Mouse (Mus musculus): ENCODE data around the gene Rnf38. TPM values are rescaled to one million over a fixed set of nuclear protein-coding genes. Genes with fewer than 3 reads are reported as not detected.

Gene Rnf38
- total and polyA plus RNA-seq, 3 experiments, result 6.8 to 22.8 TPM; not detected in 1

DNA sequence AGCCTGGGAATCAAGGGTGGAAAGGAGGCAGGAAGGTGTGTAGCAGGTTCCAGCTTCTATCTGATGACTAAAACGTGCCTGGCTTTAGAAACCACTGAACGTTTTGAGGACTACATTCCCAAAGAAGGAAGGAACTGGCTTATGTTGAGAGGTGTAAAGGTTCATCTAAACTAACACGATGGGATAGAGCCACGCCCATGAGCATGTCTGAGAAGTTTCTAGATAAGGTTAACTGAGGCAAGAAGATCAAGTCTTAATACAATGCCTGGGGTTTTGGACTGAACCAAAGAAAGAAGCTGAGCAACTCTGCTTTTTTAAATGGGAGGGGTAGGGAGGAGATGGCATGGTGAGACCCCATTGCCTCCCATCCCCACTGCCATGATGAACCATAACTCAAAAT lies 78.7 kb downstream of the Rnf38 start:
- H3K9ac ChIP-seq (ENCODE audit: control insufficient read depth, low read depth, low read length, poor library complexity, severe bottlenecking), result no peak overlapping the region
- H3K27ac ChIP-seq (ENCODE audit: control insufficient read depth, low read depth, low read length), result peak overlapping the region; percentile 12; the same call in 1 of the 2 replicates
- peaks cover 5 to 12% of the 10 kb centered on the region in 2 experiments; a peak in 3 of 4 replicates for H3K4me1 ChIP-seq (ENCODE audit: control insufficient read depth in 1 of 2, insufficient read depth in 2 of 2, low read length in 2 of 2)
- peaks cover 2% of the 10 kb centered on the region; the same call in 1 of the 2 replicates for H3K79me2 ChIP-seq (ENCODE audit: control insufficient read depth, insufficient read depth, low read length, poor library complexity)
- no peaks in the 10 kb centered on the region for H3K27me3 ChIP-seq (ENCODE audit: control insufficient read depth in 1 of 2, insufficient read depth in 2 of 2, low read length in 2 of 2)
- peak; percentile 57 for DNase-seq (ENCODE audit: low read depth, low spot score)
- H3K9me3 ChIP-seq (replicated peaks; ENCODE audit: insufficient read depth, low read length), result no peaks in the 10 kb centered on the region
- H3K36me3 ChIP-seq (ENCODE audit: control insufficient read depth in 1 of 2, insufficient read depth in 2 of 2, low read length in 2 of 2), result peaks cover 8 to 27% of the 10 kb centered on the region in 2 experiments
- H3K4me3 ChIP-seq (ENCODE audit: control insufficient read depth in 1 of 2, insufficient read depth in 1 of 2, low read depth in 2 of 2, low read length in 2 of 2), result no peak overlapping the region
- TF ChIP-seq GATA1 (IDR thresholded peaks at IDR 0.05; ENCODE audit: low read depth, low read length) (0 out of 2 replicates have a peak, but pooled peaks have one; percentile 26), TCF12 (IDR thresholded peaks at IDR 0.05; ENCODE audit: low read depth, low read length) (no peak), SIN3A (IDR thresholded peaks at IDR 0.05; ENCODE audit: low read length) (0 out of 2 replicates have a peak, but pooled peaks have one; percentile 5)

DNA sequence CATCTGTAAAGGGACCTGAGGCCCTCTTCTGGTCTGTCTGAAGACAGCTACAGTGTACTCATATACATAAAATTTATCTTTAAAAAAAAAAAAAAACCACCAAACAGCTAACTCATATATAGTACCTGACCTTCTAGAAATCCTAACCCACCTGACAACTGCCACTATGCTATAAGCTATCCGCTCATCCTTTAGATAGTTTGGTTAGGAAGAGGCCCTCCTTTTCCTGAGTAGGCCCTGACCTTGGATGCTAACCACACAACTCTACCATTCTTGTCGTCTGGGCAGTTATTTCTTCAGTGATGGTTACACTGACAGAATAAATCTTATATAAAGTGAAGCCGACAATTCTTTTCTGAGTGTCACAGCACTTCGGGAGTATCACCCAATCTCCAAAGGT lies 80.7 kb downstream of the Rnf38 start:
- Histone ChIP-seq H3K4me1 (ENCODE audit: control insufficient read depth in 1 of 2, insufficient read depth in 2 of 2, low read length in 2 of 2) (peaks cover 4 to 11% of the 10 kb centered on the region in 2 experiments; a peak in 3 of 4 replicates), H3K9ac (ENCODE audit: control insufficient read depth, low read depth, low read length, poor library complexity, severe bottlenecking) (no peak overlapping the region), H3K36me3 (ENCODE audit: control insufficient read depth in 1 of 2, insufficient read depth in 2 of 2, low read length in 2 of 2) (peaks cover 20 to 27% of the 10 kb centered on the region in 2 experiments), H3K27ac (ENCODE audit: control insufficient read depth, low read depth, low read length) (no peak overlapping the region), H3K4me3 (ENCODE audit: control insufficient read depth in 1 of 2, insufficient read depth in 1 of 2, low read depth in 2 of 2, low read length in 2 of 2) (no peak overlapping the region), H3K9me3 (replicated peaks; ENCODE audit: insufficient read depth, low read length) (no peaks in the 10 kb centered on the region), H3K79me2 (ENCODE audit: control insufficient read depth, insufficient read depth, low read length, poor library complexity) (peaks cover 2% of the 10 kb centered on the region; the same call in 1 of the 2 replicates), H3K27me3 (ENCODE audit: control insufficient read depth in 1 of 2, insufficient read depth in 2 of 2, low read length in 2 of 2) (no peaks in the 10 kb centered on the region)
- peak; percentile 57; the same call in 1 of the 2 replicates for TF ChIP-seq ZNF384 (IDR thresholded peaks at IDR 0.05; ENCODE audit: low read depth, low read length)
- TF ChIP-seq ELF1 (IDR thresholded peaks at IDR 0.05; ENCODE audit: low read depth, low read length), result no peak
- no peak for DNase-seq (ENCODE audit: low read depth, low spot score)

DNA sequence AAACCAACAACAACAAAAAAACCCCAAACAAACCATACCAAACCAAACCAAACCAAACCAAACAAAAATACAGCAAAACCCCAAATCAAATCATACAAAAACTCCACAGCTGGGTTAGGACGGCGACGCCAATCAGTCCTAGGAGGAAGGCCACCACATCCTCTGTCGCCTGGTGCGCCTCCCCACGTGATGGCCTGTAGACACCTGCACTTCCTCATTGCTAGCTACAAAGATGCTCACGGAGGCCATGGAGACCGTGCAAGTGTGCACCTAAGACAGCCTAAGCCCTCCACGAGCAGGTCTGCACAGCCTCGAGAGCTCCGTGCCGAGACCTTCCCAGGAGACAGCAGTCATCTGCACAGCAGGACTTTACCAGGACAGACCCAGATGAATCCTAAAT lies 106.8 kb downstream of the Rnf38 start:
- Histone ChIP-seq H3K27me3 (ENCODE audit: control insufficient read depth in 1 of 2, insufficient read depth in 2 of 2, low read length in 2 of 2) (no peaks in the 10 kb centered on the region), H3K4me3 (ENCODE audit: control insufficient read depth in 1 of 2, insufficient read depth in 1 of 2, low read depth in 2 of 2, low read length in 2 of 2) (no peak overlapping the region), H3K79me2 (ENCODE audit: control insufficient read depth, insufficient read depth, low read length, poor library complexity) (no peaks in the 10 kb centered on the region), H3K9me3 (replicated peaks; ENCODE audit: insufficient read depth, low read length) (no peaks in the 10 kb centered on the region), H3K27ac (ENCODE audit: control insufficient read depth, low read depth, low read length) (no peak overlapping the region), H3K9ac (ENCODE audit: control insufficient read depth, low read depth, low read length, poor library complexity, severe bottlenecking) (no peak overlapping the region), H3K36me3 (ENCODE audit: control insufficient read depth in 1 of 2, insufficient read depth in 2 of 2, low read length in 2 of 2) (peaks cover 5 to 6% of the 10 kb centered on the region in 2 experiments), H3K4me1 (ENCODE audit: control insufficient read depth in 1 of 2, insufficient read depth in 2 of 2, low read length in 2 of 2) (peaks cover 0 to 3% of the 10 kb centered on the region in 2 experiments; a peak in 2 of 4 replicates)
- TF ChIP-seq CHD2 (IDR thresholded peaks at IDR 0.05; ENCODE audit: low read length) (no peak), MEF2A (IDR thresholded peaks at IDR 0.05; ENCODE audit: extremely low read depth, insufficient replicate concordance, low read depth, low read length, poor library complexity, severe bottlenecking) (no peak), RAD21 (IDR thresholded peaks at IDR 0.05; ENCODE audit: low read depth, low read length) (no peak), BHLHE40 (IDR thresholded peaks at IDR 0.05; ENCODE audit: borderline replicate concordance, low read depth, low read length) (no peak), SMC3 (IDR thresholded peaks at IDR 0.05; ENCODE audit: low read depth, low read length) (no peak), TCF12 (IDR thresholded peaks at IDR 0.05; ENCODE audit: low read depth, low read length) (no peak), TBP (IDR thresholded peaks at IDR 0.05; ENCODE audit: low read depth, low read length) (no peak), ETS1 (IDR thresholded peaks at IDR 0.05; ENCODE audit: low read depth, low read length) (no peak), HCFC1 (IDR thresholded peaks at IDR 0.05; ENCODE audit: low read depth, low read length) (no peak), POLR2AphosphoS5 (IDR thresholded peaks at IDR 0.05; ENCODE audit: borderline replicate concordance, low read depth, low read length) (no peak)
- peak; percentile 9 for DNase-seq (ENCODE audit: low read depth, low spot score)

All from MEL (cell line).